Mouse (Mus musculus) layer of hippocampus, postnatal 36 days (tissue): ENCODE results near the gene Cbx5. TPM values are rescaled to one million over a fixed set of nuclear protein-coding genes. Genes with fewer than 3 reads are reported as not detected.

ENCODE experiments used
- DNase-seq, 2 experiments: peaks; one replicate each; pipeline ENCODE4 v3.0.0; 2022
- total RNA-seq, 2 experiments: library from RNA; stranded (reverse); gene quantifications; 2 replicates each; pipeline ENCODE4 v1.2.3; 2021

Cbx5 gene
- total RNA-seq, 2 experiments from 2014 or later = 188 to 189 TPM

- peak; percentile 89 to 90 for DNase-seq
Observed at GRCm38 (mm10) chr15:103214971-103215907, 24.4 kb downstream of the Cbx5 start.

GRCm38 (mm10) chr15:103214149-103214548 lies 25.5 kb downstream of the Cbx5 start:
- DNase-seq = no peak

- DNase-seq = no peak
Observed at GRCm38 (mm10) chr15:103205156-103205555, 34.5 kb downstream of the Cbx5 start.

GRCm38 (mm10) chr15:103202088-103202793 lies 37.4 kb downstream of the Cbx5 start:
- DNase-seq = no peak

- DNase-seq = no peak
Observed at GRCm38 (mm10) chr15:103197785-103198184, 41.8 kb downstream of the Cbx5 start.

- no peak for DNase-seq
Observed at GRCm38 (mm10) chr15:103196835-103197234, 42.8 kb downstream of the Cbx5 start.

- DNase-seq = no peak
Observed at GRCm38 (mm10) chr15:103193606-103194005, 46.0 kb downstream of the Cbx5 start.

- DNase-seq = no peak
Observed at GRCm38 (mm10) chr15:103190531-103191462, 48.8 kb downstream of the Cbx5 start.

GRCm38 (mm10) chr15:103190083-103190482 lies 49.5 kb downstream of the Cbx5 start:
- no peak for DNase-seq

GRCm38 (mm10) chr15:103187803-103188202 lies 51.8 kb downstream of the Cbx5 start:
- DNase-seq = no peak

GRCm38 (mm10) chr15:103185462-103186198 lies 54.0 kb downstream of the Cbx5 start:
- DNase-seq = peak; percentile 51 to 52

- DNase-seq = no peak
Observed at GRCm38 (mm10) chr15:103183651-103184610, 55.7 kb downstream of the Cbx5 start.

- no peak for DNase-seq
Observed at GRCm38 (mm10) chr15:103183135-103183534, 56.5 kb downstream of the Cbx5 start.

GRCm38 (mm10) chr15:103182166-103182790 lies 57.3 kb downstream of the Cbx5 start:
- DNase-seq = peak; percentile 63 to 66

GRCm38 (mm10) chr15:103180406-103180805 lies 59.2 kb downstream of the Cbx5 start:
- DNase-seq = no peak

- no peak for DNase-seq
Observed at GRCm38 (mm10) chr15:103178767-103179166, 60.8 kb downstream of the Cbx5 start.

- DNase-seq = no peak
Observed at GRCm38 (mm10) chr15:103178137-103178536, 61.5 kb downstream of the Cbx5 start.

- no peak for DNase-seq
Observed at GRCm38 (mm10) chr15:103177611-103178041, 62.0 kb downstream of the Cbx5 start.

- DNase-seq = peak; percentile 84 to 88
Observed at GRCm38 (mm10) chr15:103176874-103177421, 62.7 kb downstream of the Cbx5 start.
